Mouse (Mus musculus): Measurements from ENCODE around the gene Ascl5. TPM values are rescaled to one million over a fixed set of nuclear protein-coding genes. Genes with fewer than 3 reads are reported as not detected.

Gene Ascl5
- total RNA-seq, 2 experiments from 2014 or later = not detected

DNA sequence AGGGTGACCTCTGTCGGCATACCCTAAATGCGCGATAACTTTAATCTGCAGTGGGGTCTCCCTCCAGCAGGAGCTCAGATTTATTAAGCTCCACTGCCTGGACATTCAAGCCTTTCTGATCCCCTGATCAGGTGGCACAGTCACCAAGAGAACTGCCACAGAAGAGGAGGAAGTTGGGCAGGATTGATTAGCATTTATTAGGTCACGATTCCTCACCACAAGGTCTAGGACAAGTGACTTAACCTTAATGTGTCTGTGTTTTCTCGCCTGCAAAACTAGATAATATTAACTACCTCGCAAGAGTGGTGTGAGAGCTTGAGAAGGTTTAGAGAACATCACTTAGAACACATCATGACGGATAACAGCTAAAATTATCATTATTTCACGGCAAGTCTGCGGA is 2.7 kb upstream of the Ascl5 start:
- DNase-seq (ENCODE audit: extremely low spot score in 1 of 2, low spot score in 1 of 2) = no peak

DNA sequence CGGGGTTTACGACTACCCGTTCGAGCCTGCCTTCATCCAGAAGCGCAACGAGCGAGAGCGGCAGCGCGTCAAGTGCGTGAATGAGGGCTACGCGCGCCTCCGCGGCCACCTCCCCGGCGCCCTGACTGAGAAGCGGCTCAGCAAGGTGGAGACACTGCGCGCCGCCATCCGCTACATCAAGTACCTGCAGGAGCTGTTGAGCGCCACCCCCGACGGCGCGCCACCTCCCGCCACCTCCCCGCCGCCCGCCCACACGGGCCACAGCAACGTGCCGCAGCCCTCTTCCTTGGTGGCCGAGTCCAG is 360 bp downstream of the Ascl5 start:
- DNase-seq (ENCODE audit: extremely low spot score in 1 of 2, low spot score in 1 of 2) = no peak

DNA sequence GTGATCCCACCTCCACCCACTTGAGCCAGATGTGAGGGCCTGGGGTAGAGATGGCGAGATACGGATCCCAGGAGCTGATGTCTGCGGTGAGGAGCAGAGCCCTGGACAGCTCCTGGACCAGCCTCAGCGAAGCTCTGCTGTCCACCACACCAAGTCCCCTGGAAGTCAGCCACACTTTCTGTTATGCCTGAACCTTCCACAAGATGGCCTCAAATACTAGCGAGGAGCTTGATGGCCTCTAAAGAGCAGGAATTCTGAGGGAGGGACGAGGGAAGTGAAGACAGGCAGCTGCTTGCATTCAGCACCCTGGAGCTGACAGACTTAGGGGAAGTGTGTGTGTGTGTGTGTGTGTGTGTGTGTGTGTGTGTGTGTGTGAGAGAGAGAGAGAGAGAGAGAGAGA is 861 bp downstream of the Ascl5 start:
- peak; percentile 33 to 63 for DNase-seq (ENCODE audit: extremely low spot score in 1 of 2, low spot score in 1 of 2)

DNA sequence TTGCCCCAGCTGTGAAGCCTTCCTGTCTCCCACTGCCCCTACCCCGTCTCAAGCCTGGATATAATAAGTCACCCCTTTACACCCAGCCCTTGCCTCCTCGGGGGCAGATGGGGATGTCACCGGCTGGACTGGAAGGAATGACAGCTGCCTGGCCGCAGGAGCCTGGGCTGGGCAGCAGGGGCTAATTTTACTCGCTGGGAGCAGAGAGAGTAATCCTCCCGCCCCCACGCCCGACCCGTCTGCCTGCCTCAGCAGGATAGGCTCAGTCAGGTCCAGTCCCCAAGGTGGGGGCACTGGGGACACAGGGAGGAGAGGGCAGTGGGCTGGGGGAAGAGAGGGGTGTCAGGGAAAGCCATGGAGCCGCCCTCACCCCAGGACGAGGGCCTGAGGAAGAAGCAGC is 1.9 kb downstream of the Ascl5 start, which contains the start of gene Cacna1s:
Cacna1s (plus strand) TSS at position 204 of the 400 bp plus-strand sequence.
- no peak for DNase-seq (ENCODE audit: extremely low spot score in 1 of 2, low spot score in 1 of 2)

DNA sequence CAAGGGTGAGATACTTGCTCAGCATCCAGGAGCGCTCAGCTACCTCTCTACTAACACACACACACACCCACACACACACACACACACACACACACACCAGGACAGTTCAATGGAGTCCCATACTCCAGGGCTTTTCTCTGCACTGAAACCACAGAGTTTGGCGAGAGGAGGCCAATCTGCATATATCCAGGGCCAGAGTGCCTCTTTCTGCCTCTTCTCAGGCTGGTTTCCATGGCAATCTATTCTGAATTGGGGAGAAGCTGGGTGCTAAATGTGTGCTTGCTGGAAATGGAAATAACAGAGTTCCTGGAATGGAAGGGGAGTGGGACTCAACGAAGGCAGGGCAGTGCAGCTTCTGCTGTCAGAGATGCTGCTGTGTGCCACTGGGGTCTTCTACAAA is 5.2 kb downstream of the Ascl5 start:
- no peak for DNase-seq (ENCODE audit: extremely low spot score in 1 of 2, low spot score in 1 of 2)

DNA sequence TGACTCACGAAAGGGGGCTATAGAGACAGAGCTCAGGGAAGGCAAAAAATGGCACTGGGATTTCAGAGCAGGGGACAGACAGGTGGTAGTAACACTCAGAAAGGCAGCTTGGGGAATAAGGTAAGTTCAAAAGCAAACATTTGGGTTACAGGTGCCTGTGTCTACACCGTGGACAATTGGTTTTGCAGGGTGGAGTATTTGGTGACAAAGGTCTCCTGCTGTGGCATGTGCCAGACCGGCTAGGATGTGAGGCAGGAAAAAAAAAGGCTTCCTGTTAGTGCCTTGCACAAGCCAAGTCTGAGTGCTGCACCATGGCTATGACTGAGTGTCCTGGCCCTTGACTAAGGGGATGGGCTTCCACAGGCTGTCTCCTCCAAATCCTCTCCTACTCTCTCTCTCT is 8.0 kb downstream of the Ascl5 start:
- no peak for DNase-seq (ENCODE audit: extremely low spot score in 1 of 2, low spot score in 1 of 2)

DNA sequence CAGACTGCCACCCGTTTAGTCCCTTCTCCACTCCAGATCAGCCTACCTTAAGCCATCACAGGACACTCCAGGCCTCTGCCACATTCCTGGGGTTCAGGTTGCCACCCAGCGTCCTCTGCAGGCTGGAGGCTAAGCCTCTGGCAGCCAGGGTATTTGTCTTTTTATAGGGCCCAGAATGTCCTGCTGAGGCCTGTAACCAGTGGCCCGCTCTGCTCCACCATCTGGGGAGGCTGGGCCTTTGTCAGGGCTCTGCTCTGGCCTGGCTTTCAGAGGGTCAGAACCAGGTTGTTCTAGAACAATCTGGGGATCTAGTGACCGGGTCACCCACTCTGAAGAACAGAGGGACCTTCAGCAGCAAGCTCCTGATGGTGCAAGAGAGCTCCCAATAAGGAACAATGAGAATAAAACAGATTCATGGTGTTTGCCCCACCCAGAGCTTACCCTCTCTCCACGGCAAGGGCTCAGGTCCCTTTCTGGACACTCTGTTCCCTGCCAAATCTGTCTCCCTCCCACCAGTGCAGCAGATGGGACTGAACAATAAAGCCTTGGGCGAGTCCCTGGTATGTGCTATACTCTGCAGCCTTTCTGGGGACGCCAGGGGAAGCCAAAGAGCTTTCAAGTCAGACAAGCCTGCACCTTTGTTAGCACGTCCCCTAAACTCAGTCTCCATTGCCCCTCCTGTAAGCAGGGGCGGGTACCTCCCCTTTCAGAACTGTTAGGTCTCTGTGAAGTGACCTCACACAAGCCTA is 10.6 kb downstream of the Ascl5 start:
- peak; percentile 72 to 94 for DNase-seq (ENCODE audit: extremely low spot score in 1 of 2, low spot score in 1 of 2)

DNA sequence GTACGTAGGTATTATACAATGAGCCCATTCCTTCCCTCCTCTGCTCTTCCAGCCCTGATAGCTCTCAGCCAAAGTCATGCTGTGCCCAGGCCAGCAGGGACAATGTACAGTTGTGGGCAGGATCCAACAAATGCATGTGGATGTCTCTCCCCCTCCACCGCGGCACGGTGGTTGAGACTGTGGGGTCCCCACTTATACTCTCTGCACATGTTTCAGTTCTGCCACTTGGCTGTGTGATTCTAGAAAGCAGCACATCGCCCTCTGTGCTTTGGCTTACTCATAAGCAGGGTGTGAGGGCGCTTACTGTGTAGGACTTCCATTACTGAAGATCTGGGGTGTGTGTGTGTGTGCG is 11.2 kb downstream of the Ascl5 start:
- no peak for DNase-seq (ENCODE audit: extremely low spot score in 1 of 2, low spot score in 1 of 2)

DNA sequence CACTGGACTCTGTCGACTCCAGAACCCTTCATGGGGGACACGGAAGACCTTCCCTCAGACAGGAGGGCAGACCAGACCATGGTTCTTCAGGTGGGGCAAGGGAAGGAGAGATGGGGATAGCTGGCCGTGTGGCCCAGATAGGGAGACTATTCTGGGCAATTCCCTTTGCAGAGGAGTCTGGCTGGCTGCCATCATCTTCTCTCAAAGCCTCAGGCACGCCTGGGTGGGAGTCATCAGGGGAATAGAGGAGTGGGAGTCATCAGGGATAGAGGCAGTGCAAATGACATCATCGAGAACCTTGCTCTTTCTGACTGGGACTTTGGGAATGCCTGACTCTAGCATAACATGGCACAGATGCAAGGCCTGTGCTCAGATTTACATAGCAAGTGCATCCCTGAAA is 13.4 kb downstream of the Ascl5 start:
- no peak for DNase-seq (ENCODE audit: extremely low spot score in 1 of 2, low spot score in 1 of 2)

DNA sequence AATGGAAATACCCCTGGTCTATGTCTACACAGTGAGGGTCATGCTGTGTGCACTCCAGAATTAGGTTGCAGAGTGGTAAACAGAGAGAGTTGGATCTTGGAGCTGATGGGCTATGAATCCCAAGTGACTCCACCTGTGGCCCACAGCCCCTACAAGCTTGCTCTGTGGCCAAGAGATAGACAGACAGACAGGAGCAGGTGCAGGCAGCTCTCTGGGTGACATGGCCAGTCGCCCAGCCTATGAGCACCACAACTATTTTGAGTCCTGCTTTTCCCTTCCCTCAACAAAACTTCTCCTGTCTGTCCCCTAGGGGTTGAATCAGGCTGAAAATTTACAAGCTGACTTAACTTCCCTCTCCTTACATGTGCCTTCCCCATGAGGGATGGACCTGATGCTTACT is 16.0 kb downstream of the Ascl5 start:
- no peak for DNase-seq (ENCODE audit: extremely low spot score in 1 of 2, low spot score in 1 of 2)

DNA sequence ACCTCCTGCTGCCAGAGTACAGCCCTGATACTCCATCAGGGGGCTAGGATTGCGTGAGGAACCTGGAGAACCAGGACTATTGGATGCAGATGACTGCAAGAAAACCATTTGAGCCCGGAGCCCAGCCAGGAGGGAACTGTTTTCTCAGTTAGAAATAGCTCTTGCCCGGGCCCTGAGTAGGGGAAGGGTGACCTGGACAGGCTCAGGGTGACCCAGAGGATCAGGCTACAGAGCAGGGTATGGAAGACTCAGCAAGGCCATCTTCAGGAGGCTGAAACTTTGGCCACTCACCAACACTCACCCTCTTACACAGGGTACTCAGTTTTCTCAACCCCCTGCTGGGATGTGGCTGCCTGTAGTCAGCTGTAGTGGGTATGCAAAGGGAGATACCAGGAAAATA is 17.0 kb downstream of the Ascl5 start:
- DNase-seq (ENCODE audit: extremely low spot score in 1 of 2, low spot score in 1 of 2) = no peak

DNA sequence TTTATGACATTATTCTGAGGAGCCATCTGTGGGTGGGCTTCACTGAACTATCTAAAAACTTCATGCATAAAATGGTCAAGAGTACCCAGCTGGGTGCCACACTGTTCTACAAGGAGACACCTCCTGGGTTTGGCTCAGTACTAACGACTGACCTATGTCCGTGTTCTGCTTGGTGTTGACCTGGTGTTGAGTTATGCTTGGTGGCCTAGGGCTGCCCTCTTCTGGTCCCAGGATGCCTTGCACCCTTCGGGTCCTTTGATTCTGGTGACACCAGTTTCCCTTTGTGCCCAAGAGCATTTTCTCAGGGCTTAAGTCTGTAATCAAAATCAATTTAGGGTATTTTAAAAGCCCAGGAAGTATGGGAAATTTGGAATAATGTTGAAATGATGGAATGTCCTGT is 25.5 kb downstream of the Ascl5 start:
- DNase-seq (ENCODE audit: extremely low spot score in 1 of 2, low spot score in 1 of 2) = peak in 1 of 2 experiments; percentile 58

DNA sequence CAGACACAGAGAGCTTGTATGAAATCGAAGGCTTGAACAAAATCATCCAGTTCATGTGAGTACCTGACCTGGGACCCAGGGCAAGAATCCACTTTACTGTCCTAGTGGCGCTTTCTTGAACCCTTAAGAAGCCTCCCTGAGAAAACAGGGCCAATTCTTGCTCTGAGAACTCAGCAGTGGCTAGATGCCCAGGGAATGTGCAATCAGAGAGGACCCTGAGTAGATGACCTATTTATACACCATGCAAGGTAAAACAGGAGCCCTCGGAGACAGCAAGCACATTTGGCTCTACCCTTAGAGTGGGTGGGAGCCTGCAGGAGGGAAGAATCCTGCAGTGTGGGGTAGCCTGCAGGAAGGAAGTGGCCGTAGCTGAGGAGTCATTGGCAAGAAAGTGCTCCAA is 27.1 kb downstream of the Ascl5 start:
- no peak for DNase-seq (ENCODE audit: extremely low spot score in 1 of 2, low spot score in 1 of 2)

DNA sequence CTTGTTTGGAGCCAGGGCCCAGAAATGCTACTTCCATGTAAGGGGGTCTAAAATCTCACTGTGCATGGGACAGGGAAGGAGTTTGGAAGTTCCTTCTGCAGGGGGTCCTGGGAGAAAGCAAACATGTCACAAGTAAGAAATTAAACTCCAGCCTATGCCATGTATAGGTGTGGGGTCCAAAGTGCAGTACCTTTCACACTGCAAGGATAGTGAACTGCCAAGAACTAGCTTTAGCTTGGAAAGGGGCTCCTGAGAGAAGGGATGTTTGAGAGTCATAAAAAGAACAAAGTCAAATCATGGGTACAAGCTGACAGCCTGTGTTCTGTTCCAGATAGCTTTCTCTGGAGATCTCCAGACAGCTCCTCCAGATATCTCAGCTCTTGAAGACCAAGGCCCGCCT is 30.6 kb downstream of the Ascl5 start:
- no peak for DNase-seq (ENCODE audit: extremely low spot score in 1 of 2, low spot score in 1 of 2)

DNA sequence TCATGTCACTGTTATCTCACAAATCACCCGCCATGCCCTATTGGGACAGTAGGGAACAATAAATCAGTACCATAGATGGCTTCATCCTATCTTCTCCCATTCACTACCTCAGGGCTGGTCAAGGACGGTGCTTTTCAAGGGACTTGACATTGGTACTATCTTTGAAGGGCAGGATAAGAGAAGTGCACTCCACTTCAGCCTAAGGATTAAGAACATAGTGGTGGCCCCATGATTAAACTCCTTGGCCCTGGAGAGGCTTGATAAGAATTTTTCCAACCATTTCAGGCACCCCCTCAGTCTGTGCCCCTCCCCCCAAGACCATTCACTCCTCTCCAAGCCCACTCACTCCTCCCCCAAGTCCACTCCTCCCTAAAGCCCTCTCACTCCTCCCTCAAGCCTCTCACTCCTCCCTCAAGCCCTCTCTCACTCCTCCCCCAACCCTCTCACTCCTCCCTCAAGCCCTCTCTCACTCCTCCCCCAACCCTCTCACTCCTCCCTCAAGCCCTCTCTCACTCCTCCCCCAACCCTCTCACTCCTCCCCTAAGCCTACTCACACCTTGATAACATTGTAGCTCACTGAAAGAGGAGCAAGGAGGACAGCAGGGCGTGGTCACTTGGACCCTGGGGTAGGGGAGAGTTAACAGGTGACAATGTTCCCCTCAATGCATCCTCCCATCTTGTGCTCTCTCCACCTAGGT is 35.5 kb downstream of the Ascl5 start:
- DNase-seq (ENCODE audit: extremely low spot score in 1 of 2, low spot score in 1 of 2) = no peak

DNA sequence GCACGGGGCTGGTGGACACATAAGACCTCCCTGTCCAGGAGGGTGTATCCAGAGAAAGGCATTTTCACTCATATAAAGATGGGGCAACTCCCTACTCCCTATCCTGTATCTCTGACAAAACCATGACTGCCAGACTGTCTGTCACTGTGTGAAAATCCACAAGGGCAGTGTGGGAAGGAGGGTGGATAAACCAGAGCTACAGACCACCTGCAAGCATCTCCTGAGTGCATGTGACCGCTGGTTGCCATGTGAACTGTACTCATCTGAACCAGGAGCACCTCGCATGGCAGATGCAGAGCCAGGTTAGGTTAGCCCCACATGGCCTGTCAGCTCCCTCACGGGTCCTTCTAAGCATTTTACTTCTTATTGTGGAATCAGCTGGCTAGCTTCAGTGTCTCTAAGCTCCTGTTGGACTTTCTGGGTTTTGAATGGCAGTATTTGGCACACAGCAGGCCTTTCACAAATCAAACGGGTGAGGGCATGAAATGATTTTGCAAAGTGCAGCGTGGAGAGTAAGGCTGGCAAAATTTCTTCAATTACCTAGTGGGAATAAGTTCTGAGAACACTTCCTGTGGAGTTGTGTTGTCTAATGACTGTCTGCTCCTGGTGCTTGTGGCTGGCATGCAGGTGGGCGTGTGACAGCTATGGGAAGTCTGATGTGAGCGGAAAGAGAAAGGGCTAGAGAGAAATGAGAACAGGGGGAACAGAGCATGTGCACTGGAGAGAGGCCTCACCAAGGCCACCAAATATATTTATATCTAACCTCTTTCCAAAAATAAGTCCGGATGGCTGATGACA is 39.0 kb downstream of the Ascl5 start:
- DNase-seq (ENCODE audit: extremely low spot score in 1 of 2, low spot score in 1 of 2) = no peak

DNA sequence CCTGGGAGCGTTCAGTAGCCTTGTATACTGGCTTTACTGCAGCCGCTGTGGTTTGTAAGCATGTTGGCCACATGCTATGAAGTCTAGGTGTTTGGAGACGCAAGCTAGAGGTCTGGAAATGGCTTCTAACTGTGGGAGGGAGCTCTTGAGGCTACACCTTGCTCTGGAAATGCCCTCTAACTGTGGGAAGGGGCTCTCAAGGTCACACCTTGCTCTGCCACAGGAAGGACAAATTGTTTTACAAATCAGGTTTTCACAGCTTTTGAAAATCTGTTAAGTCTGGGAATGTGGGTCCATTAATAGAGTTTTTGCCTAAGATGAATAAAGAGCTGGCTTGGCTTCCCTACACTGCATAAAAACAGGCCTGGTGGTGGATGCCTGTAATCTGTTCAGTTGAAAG is 43.1 kb downstream of the Ascl5 start:
- no peak for DNase-seq (ENCODE audit: extremely low spot score in 1 of 2, low spot score in 1 of 2)

DNA sequence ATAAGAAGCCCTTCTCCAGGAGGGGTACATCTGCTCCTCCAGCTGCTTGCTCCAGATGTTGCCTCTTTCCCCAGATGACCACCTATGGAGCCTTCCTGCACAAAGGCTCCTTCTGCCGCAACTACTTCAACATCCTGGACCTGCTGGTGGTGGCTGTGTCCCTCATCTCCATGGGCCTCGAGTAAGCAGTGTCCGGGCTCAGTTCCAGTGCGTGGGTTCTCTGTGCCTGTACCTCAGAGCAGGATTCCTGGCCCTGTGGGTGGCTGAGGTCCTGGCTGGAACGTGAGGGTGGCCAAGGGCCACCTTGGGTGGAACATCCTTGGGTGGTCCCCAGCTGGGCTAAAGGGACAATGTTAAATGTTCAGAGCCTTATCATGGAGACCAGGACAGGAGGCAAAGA is 44.2 kb downstream of the Ascl5 start:
- DNase-seq (ENCODE audit: extremely low spot score in 1 of 2, low spot score in 1 of 2) = no peak

All from layer of hippocampus, postnatal 25 days (tissue).